In genomic region chr10:100491916-100492315, GRCm38 (mm10) we compare ENCODE assay signal across 19 mouse cellular contexts. TPM values are rescaled to one million over a fixed set of nuclear protein-coding genes. Genes with fewer than 3 reads are reported as not detected.
DNase-seq lines count a peak whose midpoint lies in the region; ATAC-seq and TF ChIP-seq lines count a peak whose summit lies in the region.
"Had no signal": no experiment of that assay in that cellular context is flagged by ENCODE, and none has a peak within 500 bp of the region (broad histone marks: within the 10 kb centered on the region; RNA-seq: fewer than 3 reads in every experiment).

No protein-coding gene starts in this region.

- 0 out of 2 replicates have a peak, but pooled peaks cover 5% of the 10 kb centered on the region for H3K4me1 ChIP-seq in lung, embryonic 14.5 days (ENCODE audit: insufficient read depth)
- H3K4me1 ChIP-seq in forebrain, embryonic 12.5 days, result peaks cover 11% of the 10 kb centered on the region; the same call in 1 of the 2 replicates
- H3K4me1 ChIP-seq: embryonic facial prominence, embryonic 12.5 days had no signal

- no peak overlapping the region for H3K9ac ChIP-seq in lung, embryonic 14.5 days
- H3K9ac ChIP-seq in forebrain, embryonic 12.5 days, result no peak overlapping the region
- H3K9ac ChIP-seq: embryonic facial prominence, embryonic 12.5 days; forebrain, embryonic 13.5 days; heart, embryonic 13.5 days; hindbrain, embryonic 13.5 days had no signal

- ATAC-seq in lung, embryonic 14.5 days (ENCODE audit: insufficient read depth), result no peak
- no peak for ATAC-seq in forebrain, embryonic 12.5 days (ENCODE audit: low FRiP score)
- ATAC-seq: forebrain, embryonic 13.5 days; hindbrain, postnatal 0 days had no signal

- peak; percentile 18 for DNase-seq in adrenal gland, adult 8-10 months
- peak; percentile 26 for DNase-seq in adrenal gland, postnatal 10 days
- peak; percentile 26 for DNase-seq in lung, embryonic 14.5 days
- peak; percentile 46 for DNase-seq in lung, postnatal 25 days (ENCODE audit: low spot score)
- no peak for DNase-seq in cerebellum, adult 8-10 months
- DNase-seq in urinary bladder, postnatal 4 days (ENCODE audit: low spot score in 2 of 2), result no peak
- DNase-seq: cerebellum, adult 2 months; cerebellum, postnatal 25 days; gastrocnemius, adult 2 months; gastrocnemius, postnatal 36 days; heart, adult 11 months; heart, postnatal 4 days; kidney, adult 18-20 months had no signal

- 72% methylated on average over 7 of the region's 7 CpGs for WGBS in lung, embryonic 14.5 days
- 93% methylated on average over 7 of the region's 7 CpGs for WGBS in forebrain, embryonic 12.5 days

- TF ChIP-seq CTCF in lung, embryonic 14.5 days (IDR thresholded peaks at IDR 0.05; ENCODE audit: low read depth), result no peak

- H3K9me3 ChIP-seq in lung, embryonic 14.5 days (ENCODE audit: low read depth, low read length), result no peaks in the 10 kb centered on the region
- H3K9me3 ChIP-seq in forebrain, embryonic 12.5 days, result no peaks in the 10 kb centered on the region
- H3K9me3 ChIP-seq: embryonic facial prominence, embryonic 12.5 days; forebrain, embryonic 13.5 days; heart, embryonic 13.5 days; hindbrain, embryonic 13.5 days had no signal

- no peak overlapping the region for H3K4me3 ChIP-seq in lung, embryonic 14.5 days (ENCODE audit: low read depth, low read length)
- H3K4me3 ChIP-seq in forebrain, embryonic 12.5 days (replicated peaks), result no peak overlapping the region
- H3K4me3 ChIP-seq: embryonic facial prominence, embryonic 12.5 days; forebrain, embryonic 13.5 days; gastrocnemius, adult 2 months; heart, embryonic 13.5 days; hindbrain, embryonic 13.5 days had no signal

- H3K36me3 ChIP-seq in lung, embryonic 14.5 days (ENCODE audit: insufficient read depth), result peaks cover 10% of the 10 kb centered on the region
- H3K36me3 ChIP-seq in forebrain, embryonic 12.5 days (replicated peaks), result peaks cover 15% of the 10 kb centered on the region

- no peak overlapping the region for H3K4me2 ChIP-seq in lung, embryonic 14.5 days
- no peak overlapping the region for H3K4me2 ChIP-seq in forebrain, embryonic 12.5 days
- H3K4me2 ChIP-seq: embryonic facial prominence, embryonic 12.5 days; forebrain, embryonic 13.5 days; heart, embryonic 13.5 days; hindbrain, embryonic 13.5 days had no signal

- H3K27ac ChIP-seq in lung, embryonic 14.5 days (ENCODE audit: low read depth), result no peak overlapping the region
- no peak overlapping the region for H3K27ac ChIP-seq in forebrain, embryonic 12.5 days
- H3K27ac ChIP-seq: embryonic facial prominence, embryonic 12.5 days; gastrocnemius, adult 2 months; heart, embryonic 13.5 days; hindbrain, embryonic 13.5 days; hindbrain, postnatal 0 days had no signal

- H3K27me3 ChIP-seq in lung, embryonic 14.5 days (ENCODE audit: insufficient read depth, low read length), result no peaks in the 10 kb centered on the region
- H3K27me3 ChIP-seq in forebrain, embryonic 12.5 days, result no peaks in the 10 kb centered on the region
- H3K27me3 ChIP-seq: embryonic facial prominence, embryonic 12.5 days; forebrain, embryonic 13.5 days; heart, embryonic 13.5 days; hindbrain, embryonic 13.5 days had no signal

RNA-seq across cellular contexts. Expression of gene Cep290, which starts 4.6 kb away (rescaled TPM):
- 10 to 100 TPM in 2 of 4 experiments, 1 to 10 TPM in 2; 8.7 to 17.8 (median 11.3) TPM for total RNA-seq in adrenal gland, adult 8-10 months (2022)
- 1 to 10 TPM; 6.5 to 7.9 TPM for total RNA-seq in adrenal gland, postnatal 10 days (2021)
- polyA plus RNA-seq in lung, embryonic 14.5 days (2014; fragmentation: Nextera tagmentation; extraction: Ambion mirVana), result 6.2 and 6.7 TPM in 2 replicates
- 8.5 and 9.3 TPM in 2 replicates for polyA plus RNA-seq in forebrain, embryonic 12.5 days (2016; fragmentation: Nextera tagmentation; extraction: Ambion mirVana)

RNA-seq across cellular contexts. Expression of gene Tmtc3, which starts 4.8 kb away (rescaled TPM):
- total RNA-seq in adrenal gland, adult 8-10 months (2022), result 10 to 100 TPM; 20.3 to 22.8 (median 21.0) TPM
- 10 to 100 TPM; 21.3 to 22.0 TPM for total RNA-seq in adrenal gland, postnatal 10 days (2021)
- polyA plus RNA-seq in lung, embryonic 14.5 days (2014; fragmentation: Nextera tagmentation; extraction: Ambion mirVana), result 35.2 and 35.5 TPM in 2 replicates
- 20.0 and 20.5 TPM in 2 replicates for polyA plus RNA-seq in forebrain, embryonic 12.5 days (2016; fragmentation: Nextera tagmentation; extraction: Ambion mirVana)

Comparison
In these comparisons a context has a peak if more than half of its experiments do, and no peak if none do; other contexts are left out.
1. DNase-seq: peak in adrenal gland, adult 8-10 months (single experiment), adrenal gland, postnatal 10 days (single experiment), lung, embryonic 14.5 days (single experiment) and lung, postnatal 25 days (single experiment); none in cerebellum, adult 8-10 months (single experiment) and urinary bladder, postnatal 4 days (0 of 2).